ENCODE assay signal across 23 mouse cellular contexts in genomic region chr13:8596977-8597646, GRCm38 (mm10).
"Had no signal": no experiment of that assay in that cellular context is flagged by ENCODE, and none has a peak within 500 bp of the region (broad histone marks: within the 10 kb centered on the region; RNA-seq: fewer than 3 reads in every experiment).

No protein-coding gene starts in this region.

- H3K4me1 ChIP-seq: limb, embryonic 13.5 days; liver, embryonic 12.5 days; liver, embryonic 15.5 days; lung, embryonic 15.5 days; midbrain, embryonic 10.5 days; midbrain, embryonic 13.5 days; neural tube, embryonic 13.5 days had no signal

- H3K9ac ChIP-seq: limb, embryonic 13.5 days; liver, embryonic 12.5 days; liver, embryonic 15.5 days; lung, embryonic 15.5 days; midbrain, embryonic 13.5 days; neural tube, embryonic 13.5 days had no signal

- H3K9me3 ChIP-seq: limb, embryonic 10.5 days; limb, embryonic 13.5 days; liver, embryonic 12.5 days; liver, embryonic 15.5 days; lung, embryonic 15.5 days; megakaryocyte, embryonic 14.5 days; midbrain, embryonic 10.5 days; midbrain, embryonic 13.5 days; neural tube, embryonic 13.5 days had no signal

- H3K4me3 ChIP-seq: layer of hippocampus, adult 2 months; limb, embryonic 10.5 days; limb, embryonic 13.5 days; liver, embryonic 12.5 days; liver, embryonic 15.5 days; lung, embryonic 15.5 days; megakaryocyte, embryonic 14.5 days; midbrain, embryonic 10.5 days; midbrain, embryonic 13.5 days; myocyte; neural tube, embryonic 13.5 days had no signal

- DNase-seq: kidney, postnatal 14 days; liver; lung, adult 18-20 months; lung, postnatal 10 days; lung, postnatal 36 days; retina, postnatal 1 day; right cerebral cortex, postnatal 25 days; thymus, adult 2 months; thymus, postnatal 14 days; thymus, postnatal 4 days had no signal

- H3K36me3 ChIP-seq: limb, embryonic 10.5 days; limb, embryonic 13.5 days; liver, embryonic 12.5 days; liver, embryonic 15.5 days; lung, embryonic 15.5 days; midbrain, embryonic 10.5 days; midbrain, embryonic 13.5 days; neural tube, embryonic 13.5 days had no signal

- H3K4me2 ChIP-seq: limb, embryonic 13.5 days; liver, embryonic 12.5 days; liver, embryonic 15.5 days; lung, embryonic 15.5 days; midbrain, embryonic 13.5 days; neural tube, embryonic 13.5 days had no signal

- H3K27ac ChIP-seq: layer of hippocampus, adult 2 months; limb, embryonic 10.5 days; limb, embryonic 13.5 days; liver, embryonic 12.5 days; liver, embryonic 15.5 days; lung, embryonic 15.5 days; midbrain, embryonic 10.5 days; midbrain, embryonic 13.5 days; neural tube, embryonic 13.5 days; stomach, postnatal 0 days had no signal

- ATAC-seq: liver, embryonic 12.5 days; midbrain, embryonic 13.5 days; midbrain, embryonic 16.5 days had no signal

- H3K27me3 ChIP-seq: limb, embryonic 13.5 days; liver, embryonic 12.5 days; liver, embryonic 15.5 days; lung, embryonic 15.5 days; megakaryocyte, embryonic 14.5 days; midbrain, embryonic 13.5 days; neural tube, embryonic 13.5 days had no signal
